Mouse (Mus musculus) limb, embryonic 10.5 days (tissue): ENCODE results near the gene Pou2f3. TPM values are rescaled to one million over a fixed set of nuclear protein-coding genes. Genes with fewer than 3 reads are reported as not detected.

Experiments used
- DNase-seq: peaks from one replicate; pipeline ENCODE4 v3.0.0-alpha.2; 2017; ENCODE audit warnings: low spot score
- H3K27ac ChIP-seq: fragments of 300-500 bp; sonication (generic); 2 replicates; pipeline ENCODE4 v1.5.1; 2016; ENCODE audit warnings: mild to moderate bottlenecking
- H3K27me3 ChIP-seq: fragments of 300-500 bp; sonication (generic); 2 replicates; pipeline ENCODE4 v1.6.1; 2016; ENCODE audit warnings: low read depth, mild to moderate bottlenecking; ENCODE audit not compliant: poor library complexity, severe bottlenecking
- H3K36me3 ChIP-seq: fragments of 300-500 bp; sonication (generic); 2 replicates; pipeline ENCODE4 v1.6.1; 2016; ENCODE audit warnings: mild to moderate bottlenecking, moderate library complexity
- H3K4me1 ChIP-seq: fragments of 300-500 bp; sonication (generic); 2 replicates; pipeline ENCODE4 v1.6.1; 2016
- H3K4me3 ChIP-seq: fragments of 300-500 bp; sonication (generic); 2 replicates; pipeline ENCODE4 v1.5.1; 2016; ENCODE audit warnings: mild to moderate bottlenecking, moderate library complexity
- H3K9me3 ChIP-seq: fragments of 300-500 bp; sonication (generic); replicated peaks from 2 replicates; pipeline ENCODE4 v1.6.1; 2016; ENCODE audit warnings: mild to moderate bottlenecking
- WGBS: fragments of 180-500 bp; shearing (Covaris S2); methylation state at CpG from one replicate; pipeline ENCODE4 v1.1.7; 2016; 5-methylcytosine and 5-hydroxymethylcytosine counted together
- polyA plus RNA-seq: library from polyadenylated mRNA; unstranded; fragments of >200 nt; fragmentation: Nextera tagmentation; extraction: Ambion mirVana; gene quantifications from 2 replicates; pipeline ENCODE4 v1.2.1, GENCODE M21; 2016

The Pou2f3 gene
- polyA plus RNA-seq, 1 experiment from 2014 or later, result 0.08 TPM

DNA sequence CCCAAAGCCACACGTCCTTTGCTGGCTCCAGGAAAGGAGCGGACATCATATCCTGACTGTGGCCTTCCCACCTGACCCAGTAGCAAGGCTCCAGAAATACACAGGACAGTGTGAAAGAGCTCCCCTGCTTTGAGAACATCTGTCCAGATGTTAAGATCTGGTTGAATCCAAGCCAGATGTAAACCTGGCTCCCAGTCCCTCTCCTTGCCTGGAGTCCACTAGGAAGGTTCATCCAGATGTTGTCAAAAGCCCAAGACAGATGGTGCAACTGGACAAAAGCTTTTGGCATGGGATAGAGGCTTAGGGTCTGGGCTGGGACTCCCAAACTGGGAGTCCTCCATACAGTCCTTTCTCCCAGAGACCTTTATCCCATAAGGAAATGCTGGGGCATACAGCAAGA is 18.6 kb upstream of the Pou2f3 start:
- Histone ChIP-seq H3K4me3 (no peak overlapping the region), H3K9me3 (no peaks in the 10 kb centered on the region), H3K27ac (no peak overlapping the region), H3K4me1 (peaks cover 72% of the 10 kb centered on the region), H3K36me3 (peaks cover 98% of the 10 kb centered on the region), H3K27me3 (no peaks in the 10 kb centered on the region)
- WGBS, result 84% methylated on average over 2 of the region's 2 CpGs
- DNase-seq, result no peak

DNA sequence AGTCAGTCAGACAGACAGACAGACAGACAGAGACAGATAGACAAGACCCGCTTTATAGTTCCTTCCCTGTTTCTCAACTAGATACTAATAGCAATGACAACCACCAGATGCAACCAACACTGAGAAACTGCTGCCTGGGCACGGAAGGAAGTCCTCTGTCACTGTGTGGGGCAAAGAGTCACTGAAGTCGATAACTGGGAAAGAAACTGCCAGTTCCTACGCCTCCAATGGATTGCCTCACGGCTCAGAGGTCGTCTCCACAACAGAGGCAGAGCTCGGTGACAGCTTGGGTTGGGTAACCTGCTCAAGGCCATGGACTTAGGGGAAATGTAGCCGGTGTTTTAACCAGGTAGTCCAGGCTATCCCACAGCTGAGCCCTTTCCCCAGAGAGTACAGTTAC is 17.5 kb upstream of the Pou2f3 start:
- peaks cover 60% of the 10 kb centered on the region for H3K4me1 ChIP-seq
- H3K36me3 ChIP-seq, result peaks cover 98% of the 10 kb centered on the region
- DNase-seq, result no peak
- H3K27me3 ChIP-seq, result no peaks in the 10 kb centered on the region
- H3K9me3 ChIP-seq, result no peaks in the 10 kb centered on the region
- H3K27ac ChIP-seq, result no peak overlapping the region
- WGBS, result 87% methylated on average over 8 of the region's 8 CpGs
- H3K4me3 ChIP-seq, result no peak overlapping the region

DNA sequence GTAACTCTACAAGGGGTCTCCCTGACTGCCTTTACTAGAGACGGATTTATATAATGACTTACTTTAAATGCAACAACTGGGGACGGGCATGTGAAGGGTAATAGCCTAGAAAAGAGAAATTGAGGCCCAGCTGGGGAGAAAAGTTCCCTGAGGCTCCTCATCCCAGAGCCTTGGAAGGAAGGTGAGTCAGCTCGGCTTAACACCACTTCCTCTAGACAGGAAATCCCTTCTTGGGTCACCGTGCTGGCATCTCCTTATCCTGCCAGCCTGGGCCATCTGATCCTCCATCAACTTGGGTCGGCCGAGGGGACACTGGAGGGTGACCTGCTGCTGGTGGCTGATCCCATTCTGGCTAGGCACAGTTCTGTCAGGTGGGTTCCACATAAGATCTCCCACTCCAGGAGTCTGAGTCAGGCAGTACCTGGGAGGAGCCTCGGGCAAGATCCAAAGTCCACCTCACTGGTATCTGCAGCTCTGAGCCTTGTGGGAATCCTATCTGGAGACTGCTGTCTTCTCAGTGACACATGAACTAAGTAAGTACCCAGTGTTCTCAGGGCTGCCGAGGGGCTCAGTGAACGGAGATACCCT is 16.5 kb upstream of the Pou2f3 start:
- Histone ChIP-seq H3K27me3 (no peaks in the 10 kb centered on the region), H3K36me3 (peaks cover 98% of the 10 kb centered on the region), H3K27ac (no peak overlapping the region), H3K9me3 (no peaks in the 10 kb centered on the region), H3K4me3 (no peak overlapping the region), H3K4me1 (peaks cover 56% of the 10 kb centered on the region)
- no peak for DNase-seq
- 79% methylated on average over 9 of the region's 9 CpGs for WGBS

DNA sequence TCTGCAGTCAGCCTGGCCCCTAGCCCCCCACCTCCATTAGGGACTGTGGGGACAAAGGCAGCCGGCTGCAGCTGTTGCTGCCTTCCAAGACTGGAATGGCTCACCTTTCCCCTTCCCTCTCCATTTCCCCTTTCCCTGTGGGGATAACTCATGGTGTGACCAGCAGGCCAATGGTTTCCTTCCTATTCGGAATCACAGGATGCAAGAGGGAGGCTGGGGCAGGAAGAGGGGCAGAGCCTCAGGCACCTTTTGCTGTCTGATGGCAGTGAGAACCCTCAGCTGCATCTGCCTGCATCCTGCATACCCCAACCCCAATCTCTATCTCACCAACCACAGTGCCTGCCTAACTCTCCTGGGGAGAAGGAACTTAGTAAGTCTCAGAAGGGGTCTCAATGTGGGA is 15.3 kb upstream of the Pou2f3 start:
- Histone ChIP-seq H3K27me3 (no peaks in the 10 kb centered on the region), H3K4me1 (peaks cover 44% of the 10 kb centered on the region), H3K9me3 (no peaks in the 10 kb centered on the region), H3K36me3 (peaks cover 98% of the 10 kb centered on the region), H3K4me3 (no peak overlapping the region), H3K27ac (peak overlapping the region; percentile 74)
- WGBS, result 32% methylated on average over 2 of the region's 2 CpGs
- DNase-seq, result no peak

DNA sequence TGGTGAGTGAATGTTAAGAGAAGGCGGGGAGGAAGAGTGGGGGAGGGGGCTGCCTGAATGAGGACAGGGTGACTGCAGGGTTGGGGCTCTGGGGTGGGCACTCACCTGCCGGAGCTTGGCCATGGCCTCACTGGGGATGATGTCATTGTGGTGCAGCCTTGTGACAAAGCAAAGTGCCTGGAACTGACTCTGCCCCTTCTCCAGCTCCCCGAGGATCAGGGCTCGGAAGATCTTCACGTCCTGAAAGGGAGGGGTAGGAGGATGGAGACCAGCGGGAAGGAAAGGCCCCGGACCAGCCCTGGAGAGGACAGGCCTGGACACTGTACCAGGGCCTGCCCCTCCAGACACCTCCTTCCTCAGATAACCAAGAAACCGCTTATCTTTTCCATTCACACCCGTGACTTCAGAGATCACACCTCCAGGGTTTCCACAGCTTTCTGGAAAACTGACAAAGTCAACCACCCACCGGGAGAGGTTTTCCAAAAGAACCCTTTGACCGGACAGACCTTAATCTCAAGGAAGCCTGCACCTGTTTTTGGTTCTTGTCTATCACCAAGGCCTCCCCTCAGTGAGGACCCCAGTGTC is 14.7 kb upstream of the Pou2f3 start:
- Histone ChIP-seq H3K27me3 (no peaks in the 10 kb centered on the region), H3K9me3 (no peaks in the 10 kb centered on the region), H3K36me3 (peaks cover 93% of the 10 kb centered on the region), H3K27ac (peak overlapping the region; percentile 74), H3K4me3 (no peak overlapping the region), H3K4me1 (peaks cover 38% of the 10 kb centered on the region)
- DNase-seq, result no peak
- 55% methylated on average over 11 of the region's 11 CpGs for WGBS

DNA sequence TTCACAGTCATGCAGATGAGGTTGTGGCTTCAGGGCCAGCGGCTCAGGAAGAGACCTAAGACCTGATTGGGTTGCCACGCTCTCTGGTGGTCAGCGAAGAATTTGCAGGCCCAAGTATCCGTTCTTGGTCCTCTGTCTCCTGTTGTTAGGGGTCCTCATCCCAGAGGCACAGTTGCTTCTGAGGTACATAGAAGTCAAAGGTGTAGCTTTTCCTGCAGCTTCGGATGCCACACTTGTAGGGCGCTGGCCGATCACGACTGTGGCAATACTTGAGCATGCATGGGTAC is 12.2 kb upstream of the Pou2f3 start:
- peaks cover 32% of the 10 kb centered on the region for H3K4me1 ChIP-seq
- H3K27ac ChIP-seq, result peak overlapping the region; percentile 75
- no peaks in the 10 kb centered on the region for H3K27me3 ChIP-seq
- H3K36me3 ChIP-seq, result peaks cover 77% of the 10 kb centered on the region
- DNase-seq, result no peak
- 33% methylated on average over 8 of the region's 8 CpGs for WGBS
- H3K9me3 ChIP-seq, result no peaks in the 10 kb centered on the region
- H3K4me3 ChIP-seq, result no peak overlapping the region

DNA sequence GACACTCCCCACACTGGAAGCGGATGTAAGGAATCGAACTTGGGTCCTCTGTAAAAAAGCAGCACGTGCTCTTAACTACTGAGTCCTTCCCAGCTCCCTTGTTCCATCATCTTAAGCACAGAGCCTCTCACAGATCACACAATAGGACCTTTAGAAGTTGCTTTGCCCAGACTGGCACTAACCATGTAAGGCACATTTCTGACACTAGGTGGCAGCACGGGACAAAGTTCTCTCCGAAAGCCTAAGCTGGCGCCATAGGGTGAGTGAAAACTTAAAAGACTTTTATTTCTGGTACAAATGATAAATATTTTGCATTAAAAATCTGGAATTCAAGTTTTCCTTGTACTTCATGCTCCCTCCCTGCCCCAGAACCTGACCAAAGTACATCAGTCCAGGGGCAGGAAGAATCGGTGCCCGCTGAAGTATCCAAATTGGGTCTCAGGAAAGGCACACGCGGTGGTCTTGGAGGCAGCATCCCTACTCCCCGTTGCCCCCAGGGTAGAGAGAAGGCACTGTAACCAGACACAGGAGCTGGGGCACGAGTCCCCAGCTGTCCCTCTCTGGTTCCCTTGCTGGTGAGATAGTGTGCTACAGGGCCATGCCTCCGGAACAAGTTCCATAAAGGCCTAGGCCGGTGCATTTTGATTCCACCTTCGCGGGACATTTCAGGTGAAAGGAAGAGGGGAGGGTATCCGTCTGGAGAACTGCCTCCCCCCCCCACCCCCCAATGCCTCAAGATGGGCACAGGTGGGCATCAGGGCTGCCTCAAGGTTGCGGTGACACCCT is 11.7 kb upstream of the Pou2f3 start:
- WGBS, result 40% methylated on average over 18 of the region's 18 CpGs
- peak overlapping the region; percentile 75 for H3K27ac ChIP-seq
- DNase-seq, result peak; percentile 89
- no peaks in the 10 kb centered on the region for H3K9me3 ChIP-seq
- H3K4me1 ChIP-seq, result peaks cover 29% of the 10 kb centered on the region
- no peaks in the 10 kb centered on the region for H3K27me3 ChIP-seq
- no peak overlapping the region for H3K4me3 ChIP-seq
- H3K36me3 ChIP-seq, result peaks cover 71% of the 10 kb centered on the region

DNA sequence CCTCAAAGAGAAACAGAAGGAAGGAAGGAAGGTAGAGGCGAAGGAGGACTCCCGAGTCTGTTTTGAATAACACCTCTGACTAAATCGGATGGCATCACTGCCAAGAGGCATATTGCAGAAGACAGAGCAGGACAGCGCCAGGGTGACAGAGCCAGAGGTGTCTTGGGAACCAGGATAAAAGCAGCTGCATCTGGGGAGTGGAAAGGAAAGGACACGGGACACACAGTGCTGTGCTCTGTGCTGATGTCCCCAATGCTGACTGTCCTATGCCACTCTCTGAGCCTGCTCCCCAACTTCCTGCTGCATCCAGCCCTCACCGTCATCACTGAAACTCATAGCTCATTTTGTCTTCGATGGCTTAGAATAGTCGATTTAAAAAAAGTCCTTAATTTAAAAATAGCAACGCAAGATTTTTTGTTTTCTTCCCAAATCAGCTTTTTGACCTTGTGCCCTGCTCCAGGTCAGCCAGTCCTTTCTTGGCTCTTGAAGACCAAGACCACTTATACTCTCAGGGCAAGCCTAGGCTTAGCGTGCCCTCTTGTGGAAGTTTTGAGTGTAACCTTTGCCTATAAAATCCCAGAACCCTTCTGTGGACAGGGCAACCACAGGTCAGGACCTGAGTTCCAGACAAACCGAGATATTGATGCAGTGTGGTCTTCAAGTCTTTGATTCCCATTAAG is 742 bp upstream of the Pou2f3 start:
- H3K27ac ChIP-seq, result peak overlapping the region; percentile 32; the same call in 1 of the 2 replicates
- H3K4me3 ChIP-seq, result no peak overlapping the region
- H3K27me3 ChIP-seq, result peaks cover 33% of the 10 kb centered on the region
- WGBS, result 28% methylated on average over 11 of the region's 11 CpGs
- no peaks in the 10 kb centered on the region for H3K36me3 ChIP-seq
- H3K9me3 ChIP-seq, result no peaks in the 10 kb centered on the region
- DNase-seq, result peak; percentile 70
- peaks cover 21% of the 10 kb centered on the region for H3K4me1 ChIP-seq

DNA sequence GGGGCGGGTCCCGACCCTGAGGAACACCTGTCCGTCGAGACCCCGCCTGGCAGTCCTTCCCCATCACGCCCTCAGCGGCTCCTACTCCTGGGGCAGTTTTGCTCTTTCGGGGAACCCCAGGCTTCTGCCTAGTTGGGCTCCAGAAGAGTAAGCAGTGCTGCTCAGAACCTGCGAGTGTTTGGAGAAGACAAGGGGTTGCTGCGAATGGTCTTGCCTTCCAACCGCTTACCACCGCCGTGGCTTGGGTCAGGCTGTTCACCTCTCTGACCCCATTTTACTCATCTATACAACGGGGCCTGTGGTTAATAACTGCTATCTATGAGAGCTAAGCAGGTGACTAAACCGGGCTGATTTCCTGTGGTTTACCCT is 4.2 kb downstream of the Pou2f3 start:
- Histone ChIP-seq H3K4me3 (peak overlapping the region; percentile 48), H3K4me1 (peaks cover 26% of the 10 kb centered on the region), H3K36me3 (no peaks in the 10 kb centered on the region), H3K27me3 (peaks cover 82% of the 10 kb centered on the region), H3K9me3 (no peaks in the 10 kb centered on the region), H3K27ac (no peak overlapping the region)
- peak; percentile 50 for DNase-seq
- WGBS, result 3% methylated on average over 15 of the region's 15 CpGs

DNA sequence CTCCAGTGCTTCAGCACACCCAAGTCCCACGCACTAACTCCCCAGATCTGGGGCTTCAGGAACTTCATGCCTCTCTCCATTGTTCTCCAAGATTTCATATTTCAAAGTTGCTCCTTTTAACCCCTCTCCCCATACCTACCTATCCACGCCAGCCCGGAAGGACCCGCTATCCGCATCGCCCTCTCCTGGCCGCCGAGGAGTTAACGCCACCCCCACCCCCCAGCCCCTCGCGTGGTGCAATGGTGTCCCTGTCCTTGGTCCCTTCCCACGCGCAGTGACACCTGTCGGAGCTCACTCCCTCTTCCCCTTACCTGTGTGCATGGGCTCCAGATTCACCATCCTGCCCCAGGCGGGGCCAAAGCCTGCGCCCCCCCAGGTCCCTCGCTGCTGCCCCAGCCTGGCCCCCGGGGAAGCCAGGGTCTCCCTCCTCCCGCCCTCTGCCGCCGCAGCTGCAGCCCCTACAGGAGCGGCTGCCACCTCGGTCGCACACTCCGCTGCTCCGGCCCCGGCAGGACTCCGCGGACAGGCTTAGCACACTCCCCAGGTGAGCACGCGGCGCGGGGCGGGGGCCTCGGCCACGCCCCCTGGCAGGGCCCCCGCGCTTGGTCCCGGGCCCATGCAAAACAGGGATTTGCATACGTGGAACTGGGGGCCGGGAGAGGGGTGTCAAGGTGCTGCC is 4.7 kb downstream of the Pou2f3 start:
- peak; percentile 52 for DNase-seq
- Histone ChIP-seq H3K4me1 (peaks cover 21% of the 10 kb centered on the region), H3K27me3 (peaks cover 87% of the 10 kb centered on the region), H3K36me3 (no peaks in the 10 kb centered on the region), H3K9me3 (no peaks in the 10 kb centered on the region), H3K4me3 (peak overlapping the region; percentile 48), H3K27ac (no peak overlapping the region)
- 3% methylated on average over 41 of the region's 41 CpGs for WGBS

DNA sequence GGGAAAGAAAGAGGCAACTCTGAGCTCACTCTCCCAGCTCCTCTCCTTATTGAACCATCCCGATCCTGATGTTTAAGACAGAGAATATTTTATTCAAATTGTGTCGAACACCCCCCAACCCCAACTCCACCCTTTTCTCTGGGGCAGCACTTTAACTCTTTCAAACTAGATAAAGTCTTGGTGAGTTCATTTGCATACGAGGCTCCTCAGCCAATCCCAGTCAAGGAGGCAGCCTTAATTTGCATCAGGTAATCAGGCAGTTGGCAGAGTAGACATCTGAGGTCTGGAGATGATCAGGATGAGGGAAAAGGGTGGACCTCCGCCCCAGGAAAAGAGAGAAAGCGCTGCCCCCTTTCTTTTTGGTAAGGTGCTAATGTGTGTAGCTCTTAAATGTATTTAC is 10.0 kb downstream of the Pou2f3 start:
- Histone ChIP-seq H3K27ac (no peak overlapping the region), H3K4me3 (peak overlapping the region; percentile 21; the same call in 1 of the 2 replicates), H3K4me1 (peaks cover 13% of the 10 kb centered on the region), H3K27me3 (peaks cover 74% of the 10 kb centered on the region), H3K36me3 (no peaks in the 10 kb centered on the region), H3K9me3 (no peaks in the 10 kb centered on the region)
- WGBS, result 4% methylated on average over 5 of the region's 5 CpGs
- no peak for DNase-seq

DNA sequence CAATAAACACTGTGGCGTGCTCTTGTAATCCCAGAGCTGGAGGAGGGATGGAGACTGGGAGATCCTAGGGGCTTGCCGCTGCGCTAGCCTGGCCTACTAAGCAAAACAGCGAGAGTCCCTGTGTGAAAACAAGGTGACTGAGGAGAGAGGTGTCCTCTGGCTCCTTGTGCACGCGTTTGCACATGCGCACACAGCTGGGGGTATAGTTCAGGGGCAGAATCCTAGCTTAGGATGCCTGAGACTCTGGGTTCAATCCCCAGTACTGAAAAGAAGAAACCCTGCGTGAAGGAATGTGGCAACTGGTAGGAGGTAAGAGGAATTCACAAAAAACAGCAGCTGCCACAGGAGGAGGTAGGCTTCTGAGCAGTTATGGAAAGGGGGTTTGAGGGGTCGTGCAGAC is 16.2 kb downstream of the Pou2f3 start:
- H3K27me3 ChIP-seq, result peaks cover 43% of the 10 kb centered on the region
- no peak overlapping the region for H3K4me3 ChIP-seq
- DNase-seq, result no peak
- peaks cover 13% of the 10 kb centered on the region for H3K4me1 ChIP-seq
- WGBS, result 13% methylated on average over 9 of the region's 9 CpGs
- no peak overlapping the region for H3K27ac ChIP-seq
- H3K9me3 ChIP-seq, result no peaks in the 10 kb centered on the region
- H3K36me3 ChIP-seq, result no peaks in the 10 kb centered on the region

DNA sequence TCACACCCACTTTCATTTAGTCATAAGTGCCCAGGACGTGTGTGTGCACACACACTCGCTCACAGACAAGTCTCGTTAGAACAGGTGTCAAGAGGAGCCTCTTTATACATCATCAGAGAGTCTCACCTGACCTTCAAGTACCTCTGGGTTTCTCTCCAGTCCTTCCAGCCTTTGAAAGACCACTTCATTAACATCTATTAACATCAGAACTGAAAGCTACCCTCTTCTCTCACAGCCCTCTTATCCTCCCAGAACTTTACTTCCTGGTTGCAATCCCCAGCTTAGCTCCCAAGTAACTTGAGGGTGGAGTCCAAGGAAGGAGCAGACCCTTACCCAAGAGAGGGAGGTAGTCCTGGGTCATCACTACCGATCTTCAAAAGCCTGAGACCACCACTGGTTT is 18.6 kb downstream of the Pou2f3 start:
- Histone ChIP-seq H3K9me3 (no peaks in the 10 kb centered on the region), H3K36me3 (no peaks in the 10 kb centered on the region), H3K4me1 (peaks cover 13% of the 10 kb centered on the region), H3K27me3 (peaks cover 33% of the 10 kb centered on the region), H3K4me3 (no peak overlapping the region), H3K27ac (no peak overlapping the region)
- WGBS, result 43% methylated on average over 4 of the region's 4 CpGs
- no peak for DNase-seq
